ENCODE assay signal across 25 mouse cellular contexts in genomic region chr7:36061679-36062078, GRCm38 (mm10).
"Had no signal": no experiment of that assay in that cellular context is flagged by ENCODE, and none has a peak within 500 bp of the region (broad histone marks: within the 10 kb centered on the region; RNA-seq: fewer than 3 reads in every experiment).

No protein-coding gene starts in this region.

- H3K4me3 ChIP-seq: gastrocnemius, adult 2 months; heart, embryonic 10.5 days; heart, embryonic 12.5 days; hindbrain, embryonic 13.5 days; hindbrain, embryonic 15.5 days; kidney, embryonic 15.5 days; limb, embryonic 13.5 days; limb, embryonic 15.5 days; liver, embryonic 12.5 days had no signal

- H3K27me3 ChIP-seq: heart, embryonic 12.5 days; hindbrain, embryonic 13.5 days; hindbrain, embryonic 15.5 days; kidney, embryonic 15.5 days; limb, embryonic 13.5 days; limb, embryonic 15.5 days; liver, embryonic 12.5 days had no signal

- H3K9ac ChIP-seq: heart, embryonic 12.5 days; hindbrain, embryonic 13.5 days; hindbrain, embryonic 15.5 days; kidney, embryonic 15.5 days; limb, embryonic 13.5 days; limb, embryonic 15.5 days; liver, embryonic 12.5 days had no signal

- H3K4me2 ChIP-seq: heart, embryonic 12.5 days; hindbrain, embryonic 13.5 days; hindbrain, embryonic 15.5 days; kidney, embryonic 15.5 days; limb, embryonic 13.5 days; limb, embryonic 15.5 days; liver, embryonic 12.5 days had no signal

- ATAC-seq: hindbrain, postnatal 0 days; intestine, embryonic 16.5 days; liver, embryonic 12.5 days had no signal

- H3K36me3 ChIP-seq: heart, embryonic 10.5 days; heart, embryonic 12.5 days; hindbrain, embryonic 13.5 days; hindbrain, embryonic 15.5 days; kidney, embryonic 15.5 days; limb, embryonic 13.5 days; limb, embryonic 15.5 days; liver, embryonic 12.5 days had no signal

- H3K27ac ChIP-seq: gastrocnemius, adult 2 months; heart, embryonic 10.5 days; hindbrain, embryonic 13.5 days; hindbrain, embryonic 15.5 days; hindbrain, postnatal 0 days; kidney, embryonic 15.5 days; kidney, postnatal 0 days; limb, embryonic 13.5 days; limb, embryonic 15.5 days; liver, embryonic 12.5 days had no signal

- H3K9me3 ChIP-seq: heart, embryonic 10.5 days; heart, embryonic 12.5 days; hindbrain, embryonic 13.5 days; hindbrain, embryonic 15.5 days; kidney, embryonic 15.5 days; limb, embryonic 13.5 days; limb, embryonic 15.5 days; liver, embryonic 12.5 days had no signal

- H3K4me1 ChIP-seq: heart, embryonic 12.5 days; kidney, embryonic 15.5 days; limb, embryonic 13.5 days; limb, embryonic 15.5 days; liver, embryonic 12.5 days had no signal

- DNase-seq: gastrocnemius, adult 2 months; gastrocnemius, postnatal 10 days; gastrocnemius, postnatal 25 days; heart, adult 18-20 months; heart, postnatal 14 days; heart, postnatal 36 days; kidney, adult 11 months; kidney, adult 2 months; kidney, adult 9 months; kidney, postnatal 14 days; kidney, postnatal 36 days; layer of hippocampus, adult 9-11 months; layer of hippocampus, postnatal 36 days; left cerebral cortex, postnatal 4 days had no signal
